Mouse (Mus musculus) MEL (cell line): ENCODE results near the gene Cfap43.

Experiments used
- CTCF ChIP-seq, 3 experiments: IDR thresholded peaks in 2 of 3; conservative IDR thresholded peaks in 1 of 3; 2 replicates each; pipeline ENCODE4 v1.5.1; 2011 to 2012; ENCODE audit warnings: low read length in 3 of 3, low read depth in 2 of 3, mild to moderate bottlenecking in 2 of 3, improper control_type of control experiment in 1 of 3, inconsistent platforms in 1 of 3, mixed read lengths in 1 of 3, moderate library complexity in 1 of 3; ENCODE audit not compliant: control insufficient read depth in 1 of 3, insufficient read depth in 1 of 3, poor library complexity in 1 of 3, severe bottlenecking in 1 of 3
- GABPA ChIP-seq: IDR thresholded peaks from 2 replicates; pipeline ENCODE4 v1.6.1; 2012; ENCODE audit warnings: low read depth, mild to moderate bottlenecking, inconsistent platforms, low read length, improper control_type of control experiment, moderate library complexity
- HCFC1 ChIP-seq: IDR thresholded peaks from 2 replicates; pipeline ENCODE4 v1.6.1; 2012; ENCODE audit warnings: low read depth, mild to moderate bottlenecking, inconsistent platforms, low read length, improper control_type of control experiment, moderate library complexity
- KAT2A ChIP-seq: conservative IDR thresholded peaks from 2 replicates; pipeline ENCODE4 v1.6.1; 2012; ENCODE audit warnings: low read depth, low read length, improper control_type of control experiment, inconsistent platforms
- MYC ChIP-seq: IDR thresholded peaks from 2 replicates; pipeline ENCODE4 v1.6.1; 2011; ENCODE audit warnings: low read depth, mild to moderate bottlenecking, low read length, improper control_type of control experiment, moderate library complexity
- NELFE ChIP-seq: IDR thresholded peaks from 2 replicates; pipeline ENCODE4 v1.6.1; 2011; ENCODE audit warnings: low read depth, low read length, improper control_type of control experiment
- POLR2A ChIP-seq, 2 experiments: IDR thresholded peaks; 2 replicates each; pipeline ENCODE4 v1.6.1; 2011 to 2012; ENCODE audit warnings: low read length in 2 of 2, mild to moderate bottlenecking in 2 of 2, control low read depth in 1 of 2, improper control_type of control experiment in 1 of 2, low read depth in 1 of 2, moderate library complexity in 1 of 2; ENCODE audit not compliant: control insufficient read depth in 1 of 2, insufficient read depth in 1 of 2, poor library complexity in 1 of 2
- POLR2AphosphoS5 ChIP-seq: IDR thresholded peaks from 2 replicates; pipeline ENCODE4 v1.6.1; 2012; ENCODE audit warnings: low read depth, borderline replicate concordance, mild to moderate bottlenecking, inconsistent platforms, low read length, moderate library complexity, mixed read lengths
- UBTF ChIP-seq: IDR thresholded peaks from 2 replicates; pipeline ENCODE4 v1.6.1; 2012; ENCODE audit warnings: low read depth, mild to moderate bottlenecking, inconsistent platforms, low read length, improper control_type of control experiment, moderate library complexity, borderline replicate concordance; ENCODE audit not compliant: insufficient read depth

DNA sequence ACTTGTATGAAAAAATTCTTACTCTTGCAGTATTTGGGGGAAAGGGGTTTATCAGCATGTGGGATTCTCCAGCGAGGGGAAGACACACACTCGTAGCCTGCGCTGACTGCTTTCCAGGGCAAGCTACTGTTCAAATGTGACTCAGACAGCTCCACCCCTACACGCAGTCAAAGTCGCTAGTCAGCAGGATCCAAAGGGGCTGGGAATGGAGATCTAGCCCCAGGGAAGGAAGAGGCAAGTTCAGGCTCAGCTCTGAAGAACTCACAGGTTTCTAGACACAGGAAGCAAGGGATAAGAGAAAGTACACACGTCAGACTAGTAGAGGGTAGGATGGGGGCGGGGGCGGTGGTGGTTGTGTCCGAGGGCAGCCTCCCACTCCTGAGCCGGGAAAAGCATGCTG, 18.5 kb downstream of the Cfap43 start:
- no peak for TF ChIP-seq HCFC1
- no peak for TF ChIP-seq MYC
- TF ChIP-seq POLR2A (IDR thresholded peaks at IDR 0.05; ENCODE audit: control insufficient read depth in 1 of 2, insufficient read depth in 1 of 2, low read depth in 1 of 2, low read length in 2 of 2, poor library complexity in 1 of 2), result no peak
- TF ChIP-seq CTCF (IDR thresholded peaks at IDR 0.05 in 2 of 3, conservative IDR thresholded peaks at IDR 0.05 in 1 of 3; ENCODE audit: control insufficient read depth in 1 of 3, insufficient read depth in 1 of 3, low read depth in 2 of 3, low read length in 3 of 3, poor library complexity in 1 of 3, severe bottlenecking in 1 of 3), result no peak
- TF ChIP-seq UBTF, result no peak
- TF ChIP-seq GABPA, result no peak
- TF ChIP-seq POLR2AphosphoS5, result no peak
- TF ChIP-seq NELFE, result no peak
- no peak for TF ChIP-seq KAT2A
